Mouse (Mus musculus): Measurements from ENCODE around the gene Rprd2.

DNA sequence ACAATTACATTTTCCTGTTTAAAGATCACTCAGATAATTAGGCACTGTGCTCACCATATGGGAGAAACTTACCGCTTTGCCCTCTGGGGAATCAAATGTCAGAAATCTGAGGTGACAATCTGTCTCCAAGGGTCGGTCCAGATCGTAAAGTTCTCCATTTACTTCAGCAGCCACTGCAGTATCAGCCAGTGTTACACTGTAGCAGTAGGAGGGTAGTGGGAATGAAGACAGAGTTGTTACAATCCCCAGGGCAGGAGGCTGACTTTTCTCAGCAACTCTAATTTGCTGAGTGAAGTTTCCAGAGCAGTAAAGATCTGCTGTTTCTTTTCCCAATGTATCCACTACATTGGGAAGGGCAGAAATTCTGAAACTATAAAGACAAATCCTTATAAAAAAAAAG lies 65.7 kb downstream of the Rprd2 start:
- TF ChIP-seq POLR2A (IDR thresholded peaks at IDR 0.05; ENCODE audit: insufficient read length, low read depth): no peak
- TF ChIP-seq MYOG (IDR thresholded peaks at IDR 0.05; ENCODE audit: control insufficient read depth in 1 of 3, insufficient read depth in 1 of 3, insufficient read length in 2 of 3, low read depth in 2 of 3): no peak
- TF ChIP-seq E2F4 (IDR thresholded peaks at IDR 0.05; ENCODE audit: insufficient read depth): no peak
- no peak for TF ChIP-seq MAX (IDR thresholded peaks at IDR 0.05; ENCODE audit: low read depth)
- TF ChIP-seq TCF12 (IDR thresholded peaks at IDR 0.05; ENCODE audit: insufficient read depth, poor library complexity, severe bottlenecking): no peak
